Mouse (Mus musculus) Patski (cell line): ENCODE measurements around the gene Park7. TPM values are rescaled to one million over a fixed set of nuclear protein-coding genes. Genes with fewer than 3 reads are reported as not detected.

Experiments
- ATAC-seq: fragments of 100-300 bp; one replicate; pipeline ENCODE4 v1.8.0; 2021
- CTCF ChIA-PET: fragments of 350-600 bp; sonication (Branson Sonifier 250); formaldehyde crosslinking; loops from one replicate; lab custom pipeline; 2022; ENCODE audit warnings: inconsistent platforms; lab: Charles Lee
- POLR2A ChIA-PET: fragments of 350-600 bp; sonication (Branson Sonifier 250); formaldehyde crosslinking; loops from one replicate; lab custom pipeline; 2022; ENCODE audit warnings: antibody characterized with exemption, inconsistent platforms; lab: Charles Lee
- DNase-seq: peaks from one replicate; pipeline ENCODE4 v3.0.0-alpha.2; 2011; ENCODE audit warnings: low read depth, low spot score
- H3K27me3 ChIP-seq: fragments of 371-371 bp; one replicate; pipeline ENCODE4 v1.5.1; 2021
- CTCF ChIP-seq: fragments of 100-300 bp; IDR thresholded peaks from one replicate; pipeline ENCODE4 v1.5.1; 2021
- in situ Hi-C: fragments of 300-500 bp; cut with MboI; formaldehyde crosslinking; loops from 3 replicates; pipeline ENCODE4 v1.11.1; 2018; ENCODE audit warnings: low pct_unique_long_range_greater_than_20kb, mixed read lengths
- polyA plus RNA-seq: library from polyadenylated mRNA; unstranded; gene quantifications from one replicate; pipeline ENCODE4 v1.2.3, GENCODE M21; 2021

Gene Park7
- 219 TPM for polyA plus RNA-seq

GRCm38 (mm10) chr4:150914290-150914733 lies at the start of gene Park7, which contains the start of gene Tnfrsf9:
TSS of gene Park7 (minus strand) at chr4:150914437.
TSS of gene Tnfrsf9 (plus strand) at chr4:150914562.
- no peaks in the 10 kb centered on the region for H3K27me3 ChIP-seq
- in situ Hi-C loops = no loop called here
- ATAC-seq = peak; percentile 52
- no peak for TF ChIP-seq CTCF
- ChIA-PET POLR2A (no interaction called here), CTCF (interaction anchor here (0.9 kb wide), 1 partner anchor 13 kb away, joined by 3 read pairs; no protein-coding TSS in a partner anchor)
- DNase-seq = peak; percentile 72

DNA sequence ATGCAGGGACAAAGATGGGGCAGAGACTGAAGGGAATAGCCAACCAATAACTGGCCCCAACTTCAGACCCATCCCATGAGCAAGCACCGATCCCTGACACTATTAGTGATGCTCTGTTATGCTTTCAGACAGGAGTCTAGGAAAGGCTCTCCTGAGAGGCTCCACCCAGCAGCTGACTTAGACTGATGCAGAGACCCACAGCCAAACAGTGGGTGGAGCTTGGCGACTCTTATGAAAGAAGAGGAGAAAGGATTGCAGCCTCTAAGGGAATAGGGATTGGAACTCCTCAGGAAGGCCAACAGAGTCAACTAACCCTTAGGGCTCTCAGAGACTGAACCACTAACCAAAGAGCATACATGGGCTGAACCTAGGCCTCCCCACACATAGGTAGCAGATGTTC lies 49.5 kb upstream of the Park7 start:
- CTCF ChIA-PET = no interaction called here
- POLR2A ChIA-PET = no interaction called here
- no peak for DNase-seq

DNA sequence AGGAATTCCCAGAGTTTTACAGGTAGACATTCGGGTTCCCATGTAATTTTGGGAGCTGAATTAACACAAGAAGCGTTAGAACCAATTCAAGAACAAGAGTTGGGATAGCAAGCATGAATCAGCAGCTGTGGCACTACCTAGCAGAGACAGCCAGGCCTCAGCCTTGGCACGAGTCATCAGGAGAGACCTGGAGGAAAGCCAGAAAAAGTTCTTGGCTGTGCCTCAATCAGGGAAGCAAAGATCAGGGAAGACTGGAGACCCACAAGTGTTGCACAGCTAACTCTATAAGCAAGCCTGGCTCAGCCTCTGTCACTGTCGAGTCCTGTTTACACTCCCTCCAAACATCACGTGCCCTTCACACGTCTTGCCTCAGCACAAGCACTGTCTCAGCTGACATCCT lies 48.0 kb upstream of the Park7 start:
- in situ Hi-C loops = loop anchor here (10.0 kb wide), 1 partner anchor 183 kb away; no protein-coding TSS in a partner anchor
- POLR2A ChIA-PET = no interaction called here
- H3K27me3 ChIP-seq = no peaks in the 10 kb centered on the region
- no peak for ATAC-seq
- DNase-seq = no peak
- TF ChIP-seq CTCF = no peak
- CTCF ChIA-PET = no interaction called here

More for the DNA sequence above, 49.5 kb upstream of the Park7 start:
- TF ChIP-seq CTCF = no peak
- ATAC-seq = no peak
- no peaks in the 10 kb centered on the region for H3K27me3 ChIP-seq
- in situ Hi-C loops = loop anchor here (10.0 kb wide), 1 partner anchor 181 kb away; no protein-coding TSS in a partner anchor

DNA sequence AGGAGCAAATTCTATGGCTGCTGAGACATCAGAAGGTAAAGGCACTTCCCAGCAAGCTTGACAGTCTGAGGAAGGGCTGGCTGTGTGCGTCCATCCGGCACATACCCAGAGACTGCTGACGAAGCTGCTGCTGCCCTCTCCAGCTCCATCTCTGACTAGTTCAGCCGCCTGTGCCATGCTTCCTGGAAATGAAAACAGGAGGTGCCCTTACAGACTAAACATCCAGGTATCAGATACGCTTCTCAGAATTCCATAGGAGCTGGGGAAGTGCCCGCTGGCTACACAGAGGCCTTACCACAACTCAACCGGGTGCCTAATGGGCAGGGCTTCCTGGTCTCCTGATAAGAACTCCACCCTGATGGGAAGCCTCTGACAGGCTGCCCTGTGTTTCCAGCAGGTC lies 44.3 kb upstream of the Park7 start:
- no peak for ATAC-seq
- H3K27me3 ChIP-seq = no peaks in the 10 kb centered on the region
- TF ChIP-seq CTCF = no peak
- CTCF ChIA-PET = no interaction called here
- in situ Hi-C loops = no loop called here
- DNase-seq = no peak
- POLR2A ChIA-PET = no interaction called here

- DNase-seq (no peak), ATAC-seq (no peak)
- H3K27me3 ChIP-seq = peaks cover 3% of the 10 kb centered on the region
- CTCF ChIA-PET = no interaction called here
- POLR2A ChIA-PET = no interaction called here
- in situ Hi-C loops = no loop called here
- TF ChIP-seq CTCF = no peak
Measured at GRCm38 (mm10) chr4:150957106-150957458, 42.8 kb upstream of the Park7 start.

- ATAC-seq (no peak), DNase-seq (no peak)
- CTCF ChIA-PET = interaction anchor here (1.1 kb wide), 1 partner anchor 18 kb away, joined by 3 read pairs; no protein-coding TSS in a partner anchor
- TF ChIP-seq CTCF = no peak
- in situ Hi-C loops = no loop called here
- H3K27me3 ChIP-seq = peaks cover 3% of the 10 kb centered on the region
- POLR2A ChIA-PET = no interaction called here
Measured at GRCm38 (mm10) chr4:150956369-150957105, 42.3 kb upstream of the Park7 start.

GRCm38 (mm10) chr4:150950972-150951371 lies 36.7 kb upstream of the Park7 start:
- CTCF ChIA-PET = no interaction called here
- POLR2A ChIA-PET = no interaction called here
- peaks cover 3% of the 10 kb centered on the region for H3K27me3 ChIP-seq
- TF ChIP-seq CTCF = no peak
- in situ Hi-C loops = no loop called here
- ATAC-seq (no peak), DNase-seq (no peak)

GRCm38 (mm10) chr4:150944707-150945106 lies 30.5 kb upstream of the Park7 start:
- ChIA-PET CTCF (no interaction called here), POLR2A (no interaction called here)
- ATAC-seq (no peak), DNase-seq (no peak)
- in situ Hi-C loops = no loop called here
- H3K27me3 ChIP-seq = no peaks in the 10 kb centered on the region
- no peak for TF ChIP-seq CTCF

DNA sequence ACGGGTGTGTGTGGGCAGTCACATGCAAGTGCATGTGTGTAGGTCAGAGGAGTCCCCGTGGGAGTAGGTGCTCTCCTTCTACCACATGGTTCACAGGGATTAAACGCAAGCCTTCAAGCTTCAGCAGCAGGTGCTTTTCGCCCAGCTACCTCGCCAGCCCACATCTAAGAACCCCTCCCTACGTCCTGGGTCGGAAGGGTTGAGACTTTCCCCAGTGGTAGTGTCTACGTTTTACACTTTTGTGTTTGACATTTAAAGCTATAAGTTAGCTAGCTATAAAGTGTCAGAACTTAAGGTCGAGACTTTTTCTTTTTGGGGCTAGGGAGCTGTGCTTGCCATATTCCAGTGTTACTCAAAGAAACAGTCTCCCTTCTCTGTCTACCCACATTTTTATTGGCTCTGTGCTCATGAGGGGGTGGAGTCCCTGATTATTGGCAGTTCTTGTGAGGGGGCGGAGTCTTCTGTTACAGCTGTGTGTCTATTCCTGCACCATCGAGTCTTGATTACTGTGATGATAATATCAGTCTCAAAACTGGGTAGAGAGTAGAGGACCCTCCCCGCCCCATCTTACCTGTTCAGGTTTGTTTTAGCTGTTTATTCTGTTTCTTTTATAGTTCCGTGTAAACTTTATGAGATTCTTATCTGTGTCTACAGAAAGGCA lies 25.9 kb upstream of the Park7 start:
- in situ Hi-C loops = no loop called here
- ChIA-PET CTCF (no interaction called here), POLR2A (no interaction called here)
- no peaks in the 10 kb centered on the region for H3K27me3 ChIP-seq
- DNase-seq = no peak
- no peak for TF ChIP-seq CTCF
- no peak for ATAC-seq

DNA sequence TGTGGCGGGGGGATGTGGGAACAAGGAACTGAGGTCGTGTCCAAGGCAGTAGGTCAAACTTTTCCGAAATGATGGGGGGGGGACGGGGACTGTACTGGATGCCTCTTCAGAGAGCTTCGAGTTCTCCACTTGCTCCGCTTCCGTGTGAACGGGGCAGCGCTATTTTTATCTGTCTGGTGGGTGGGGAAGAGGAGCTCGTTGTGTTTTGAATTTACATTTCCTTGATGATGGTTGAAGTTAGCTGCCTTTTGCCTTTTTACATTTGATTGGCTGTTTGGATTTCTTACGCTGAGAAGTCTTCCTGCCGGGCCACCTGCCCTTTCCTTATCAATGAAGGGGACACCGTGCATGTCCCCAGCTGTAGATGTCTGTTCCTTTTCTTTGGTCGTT lies 23.8 kb upstream of the Park7 start:
- no peak for ATAC-seq
- TF ChIP-seq CTCF = no peak
- H3K27me3 ChIP-seq = no peaks in the 10 kb centered on the region
- DNase-seq = no peak
- CTCF ChIA-PET = interaction anchor here (1.0 to 1.6 kb wide), 2 partner anchors 9 to 18 kb away, joined by 3 to 6 read pairs; no protein-coding TSS in a partner anchor
- in situ Hi-C loops = no loop called here
- POLR2A ChIA-PET = no interaction called here
